10 mouse cellular contexts compared by ENCODE assay signal in the genomic region with DNA sequence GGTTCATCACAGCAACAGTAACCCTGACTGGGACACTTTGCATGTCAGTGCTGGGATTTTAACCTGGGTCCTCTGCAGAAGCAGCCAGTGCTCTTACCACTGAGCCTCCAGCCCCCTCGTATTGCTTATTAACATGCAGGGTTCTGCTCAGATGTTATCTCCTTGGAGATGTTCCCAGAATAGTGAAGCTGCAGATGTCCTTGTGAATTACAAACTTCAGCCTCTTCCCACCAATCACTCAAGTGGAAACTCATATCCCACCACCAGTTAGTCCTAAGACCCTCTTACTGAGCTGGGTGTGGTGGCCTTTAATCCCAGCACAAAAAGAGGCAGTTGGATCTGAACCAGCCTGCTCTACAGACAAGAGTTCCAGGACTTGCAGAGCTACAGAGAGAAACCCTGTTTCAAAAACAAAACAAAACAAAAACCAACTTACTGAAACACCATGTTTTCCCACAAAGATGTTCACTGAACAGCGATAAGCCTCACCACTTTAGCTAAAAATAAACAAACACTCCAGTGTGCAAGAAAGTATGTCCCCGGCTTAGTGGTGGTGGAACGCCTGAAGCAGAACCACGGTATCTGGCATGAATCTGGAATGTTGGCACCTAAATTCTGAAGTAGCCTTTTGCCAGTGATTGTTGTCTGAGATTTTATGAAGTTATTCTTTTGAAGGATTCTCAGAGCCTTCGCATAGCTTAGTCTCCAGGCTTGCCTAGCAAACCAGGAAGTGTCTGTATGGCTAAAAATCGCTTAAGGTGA. TPM values are rescaled to one million over a fixed set of nuclear protein-coding genes. Genes with fewer than 3 reads are reported as not detected.
DNase-seq lines count a peak whose midpoint lies in the region; ATAC-seq and TF ChIP-seq lines count a peak whose summit lies in the region.
"Had no signal": no experiment of that assay in that cellular context is flagged by ENCODE, and none has a peak within 500 bp of the region (broad histone marks: within the 10 kb centered on the region; RNA-seq: fewer than 3 reads in every experiment).

No protein-coding gene starts in this region.

- no peak overlapping the region for H3K9ac ChIP-seq in liver, embryonic 15.5 days
- no peak overlapping the region for H3K9ac ChIP-seq in hindbrain, embryonic 16.5 days (ENCODE audit: low read depth, low read length)

- peaks cover 55% of the 10 kb centered on the region for H3K4me1 ChIP-seq in liver, embryonic 15.5 days (replicated peaks)
- H3K4me1 ChIP-seq in hindbrain, embryonic 16.5 days (ENCODE audit: control insufficient read depth, insufficient read depth, low read depth, low read length) = peaks cover 37% of the 10 kb centered on the region

- no peak for TF ChIP-seq CTCF in gastrocnemius, adult 2 months (IDR thresholded peaks at IDR 0.05)

- H3K27me3 ChIP-seq in liver, embryonic 15.5 days = no peaks in the 10 kb centered on the region
- no peaks in the 10 kb centered on the region for H3K27me3 ChIP-seq in hindbrain, embryonic 16.5 days (replicated peaks; ENCODE audit: control insufficient read depth, insufficient read depth, low read length)

- no peaks in the 10 kb centered on the region for H3K9me3 ChIP-seq in liver, embryonic 15.5 days (replicated peaks)
- no peaks in the 10 kb centered on the region for H3K9me3 ChIP-seq in hindbrain, embryonic 16.5 days (ENCODE audit: control insufficient read depth, low read length)

- no peak for DNase-seq in gastrocnemius, adult 2 months
- DNase-seq in gastrocnemius, postnatal 14 days = no peak
- no peak for DNase-seq in liver
- DNase-seq in Muller cell, postnatal 12 days (ENCODE audit: inconsistent ontology term) = peak; percentile 90
- no peak for DNase-seq in retina, postnatal 1 day
- DNase-seq: kidney, adult 2 months; right cerebral cortex, postnatal 4 days had no signal

- peak overlapping the region; percentile 50 for H3K27ac ChIP-seq in gastrocnemius, adult 2 months
- H3K27ac ChIP-seq in liver, embryonic 15.5 days (replicated peaks) = 0 out of 2 replicates have a peak overlapping the region, but pooled peaks have one; percentile 22
- peak overlapping the region; percentile 69 for H3K27ac ChIP-seq in hindbrain, embryonic 16.5 days (ENCODE audit: low read depth, low read length)

- 0 out of 2 replicates have a peak, but pooled peaks cover 1% of the 10 kb centered on the region for H3K36me3 ChIP-seq in liver, embryonic 15.5 days (replicated peaks)
- no peaks in the 10 kb centered on the region for H3K36me3 ChIP-seq in hindbrain, embryonic 16.5 days (ENCODE audit: control insufficient read depth, insufficient read depth, low read length)

- no peak for ATAC-seq in liver, embryonic 15.5 days (ENCODE audit: insufficient read depth)
- ATAC-seq in hindbrain, embryonic 16.5 days = no peak
- no peak for ATAC-seq in activated CD4-positive, CD25-positive, alpha-beta regulatory T cell, adult 4 months

- no peak overlapping the region for H3K4me2 ChIP-seq in liver, embryonic 15.5 days
- no peak overlapping the region for H3K4me2 ChIP-seq in hindbrain, embryonic 16.5 days (ENCODE audit: low read length)

- intact Hi-C loops in gastrocnemius, adult 2 months (cut with DNase I) = no loop called here
- intact Hi-C loops in gastrocnemius, postnatal 14 days (cut with DNase I; ENCODE audit: low total_unique reads) = no loop called here

- no peak overlapping the region for H3K4me3 ChIP-seq in gastrocnemius, adult 2 months
- no peak overlapping the region for H3K4me3 ChIP-seq in liver, embryonic 15.5 days (replicated peaks)
- no peak overlapping the region for H3K4me3 ChIP-seq in hindbrain, embryonic 16.5 days (ENCODE audit: low read length)

- 46% methylated on average over 7 of the region's 7 CpGs for WGBS in liver, embryonic 15.5 days (ENCODE audit: insufficient replicate concordance)
- 68% methylated on average over 7 of the region's 7 CpGs for WGBS in hindbrain, embryonic 16.5 days

RNA-seq across cellular contexts. Expression of gene Hacd3, which starts 5.9 kb away (rescaled TPM):
- 10 to 100 TPM in 1 of 2 experiments, 1 to 10 TPM in 1; 9.0 to 10.8 TPM for total RNA-seq in gastrocnemius, adult 2 months (2021)
- total RNA-seq in gastrocnemius, postnatal 14 days (2021) = 10 to 100 TPM; 13.3 to 14.1 TPM
- 51.2 and 56.1 TPM in 2 replicates for polyA plus RNA-seq in liver, embryonic 15.5 days (2015; fragmentation: Nextera tagmentation; extraction: Ambion mirVana)
- 247 and 254 TPM in 2 replicates for polyA plus RNA-seq in hindbrain, embryonic 16.5 days (2015; fragmentation: Nextera tagmentation; extraction: Ambion mirVana)
- 100 to 1,000 TPM; 104 to 106 TPM for polyA plus RNA-seq in activated CD4-positive, CD25-positive, alpha-beta regulatory T cell, adult 4 months (2017; shearing (Covaris generic))

RNA-seq across cellular contexts. Expression of gene Dpp8, which starts 16.6 kb away (rescaled TPM):
- total RNA-seq in gastrocnemius, adult 2 months (2021) = 100 to 1,000 TPM in 1 of 2 experiments, 10 to 100 TPM in 1; 95.9 to 112 TPM
- 100 to 1,000 TPM; 102 to 112 TPM for total RNA-seq in gastrocnemius, postnatal 14 days (2021)
- 17.7 and 19.2 TPM in 2 replicates for polyA plus RNA-seq in liver, embryonic 15.5 days (2015; fragmentation: Nextera tagmentation; extraction: Ambion mirVana)
- polyA plus RNA-seq in hindbrain, embryonic 16.5 days (2015; fragmentation: Nextera tagmentation; extraction: Ambion mirVana) = 33.1 and 37.7 TPM in 2 replicates
- polyA plus RNA-seq in activated CD4-positive, CD25-positive, alpha-beta regulatory T cell, adult 4 months (2017; shearing (Covaris generic)) = 10 to 100 TPM; 23.4 to 29.2 TPM

RNA-seq across cellular contexts. Expression of gene Ints14, which starts 54.9 kb away (rescaled TPM):
- total RNA-seq in gastrocnemius, adult 2 months (2021) = 10 to 100 TPM; 16.9 to 17.5 TPM
- 10 to 100 TPM; 21.7 to 23.4 TPM for total RNA-seq in gastrocnemius, postnatal 14 days (2021)
- 20.8 and 21.0 TPM in 2 replicates for polyA plus RNA-seq in liver, embryonic 15.5 days (2015; fragmentation: Nextera tagmentation; extraction: Ambion mirVana)
- polyA plus RNA-seq in hindbrain, embryonic 16.5 days (2015; fragmentation: Nextera tagmentation; extraction: Ambion mirVana) = 32.1 and 37.1 TPM in 2 replicates
- polyA plus RNA-seq in activated CD4-positive, CD25-positive, alpha-beta regulatory T cell, adult 4 months (2017; shearing (Covaris generic)) = 10 to 100 TPM; 33.5 to 43.9 TPM
